Mouse (Mus musculus) megakaryocyte, embryonic 14.5 days (primary cell): Measurements from ENCODE around the gene Mknk1.

ENCODE experiments used
- FLI1 ChIP-seq: IDR thresholded peaks from 2 replicates; pipeline ENCODE4 v1.6.1; 2012; ENCODE audit warnings: low read length, inconsistent platforms, mixed read lengths
- GATA1 ChIP-seq: IDR thresholded peaks from 3 replicates; pipeline ENCODE4 v1.6.1; 2012; ENCODE audit warnings: mixed read lengths, low read length, inconsistent platforms, borderline replicate concordance

- TF ChIP-seq GATA1 (no peak), FLI1 (no peak)
These were observed 66.7 kb downstream of the Mknk1 start for GRCm38 (mm10) chr4:115905701-115906100.
